Mouse (Mus musculus) splenic B cell, adult 2 months (primary cell): Measurements from ENCODE around the gene Stra6.

Source experiments
- DNase-seq: peaks from one replicate; pipeline ENCODE4 v3.0.0-alpha.2; 2011; ENCODE audit warnings: low read depth, low spot score
- H3K27me3 ChIP-seq: 2 replicates; pipeline ENCODE4 v1.6.1; 2012; ENCODE audit warnings: mild to moderate bottlenecking, low read length, moderate library complexity, mixed read lengths; ENCODE audit not compliant: control insufficient read depth, poor library complexity, insufficient read depth, severe bottlenecking
- H3K36me3 ChIP-seq: 2 replicates; pipeline ENCODE4 v1.6.1; 2012; ENCODE audit warnings: mild to moderate bottlenecking, low read length, moderate library complexity, mixed read lengths; ENCODE audit not compliant: control insufficient read depth, poor library complexity, insufficient read depth, severe bottlenecking

Gene Stra6

GRCm38 (mm10) chr9:58144664-58145063 lies 81.1 kb downstream of the Stra6 start:
- Histone ChIP-seq H3K27me3 (no peaks in the 10 kb centered on the region), H3K36me3 (no peaks in the 10 kb centered on the region)
- no peak for DNase-seq

- no peaks in the 10 kb centered on the region for H3K27me3 ChIP-seq
- H3K36me3 ChIP-seq: no peaks in the 10 kb centered on the region
- no peak for DNase-seq
Measured at GRCm38 (mm10) chr9:58145417-58145816, 81.8 kb downstream of the Stra6 start.

- Histone ChIP-seq H3K36me3 (no peaks in the 10 kb centered on the region), H3K27me3 (no peaks in the 10 kb centered on the region)
- no peak for DNase-seq
Measured at GRCm38 (mm10) chr9:58148806-58149205, 85.2 kb downstream of the Stra6 start.

- DNase-seq: no peak
- no peaks in the 10 kb centered on the region for H3K36me3 ChIP-seq
- H3K27me3 ChIP-seq: no peaks in the 10 kb centered on the region
Measured at GRCm38 (mm10) chr9:58150733-58151361, 87.3 kb downstream of the Stra6 start.

- Histone ChIP-seq H3K36me3 (no peaks in the 10 kb centered on the region), H3K27me3 (no peaks in the 10 kb centered on the region)
- DNase-seq: no peak
Measured at GRCm38 (mm10) chr9:58153095-58153494, 89.5 kb downstream of the Stra6 start.

- Histone ChIP-seq H3K36me3 (no peaks in the 10 kb centered on the region), H3K27me3 (no peaks in the 10 kb centered on the region)
- no peak for DNase-seq
Measured at GRCm38 (mm10) chr9:58155366-58155765, 91.8 kb downstream of the Stra6 start.

GRCm38 (mm10) chr9:58156819-58157560 lies 93.4 kb downstream of the Stra6 start:
- H3K36me3 ChIP-seq: no peaks in the 10 kb centered on the region
- DNase-seq: no peak
- H3K27me3 ChIP-seq: no peaks in the 10 kb centered on the region

- no peaks in the 10 kb centered on the region for H3K27me3 ChIP-seq
- DNase-seq: no peak
- H3K36me3 ChIP-seq: no peaks in the 10 kb centered on the region
Measured at GRCm38 (mm10) chr9:58157838-58158237, 94.2 kb downstream of the Stra6 start.

- Histone ChIP-seq H3K36me3 (no peaks in the 10 kb centered on the region), H3K27me3 (no peaks in the 10 kb centered on the region; the same call in 1 of the 2 replicates)
- no peak for DNase-seq
Measured at GRCm38 (mm10) chr9:58158541-58159311, 95.1 kb downstream of the Stra6 start.

GRCm38 (mm10) chr9:58159855-58160254 lies 96.3 kb downstream of the Stra6 start:
- no peak for DNase-seq
- no peaks in the 10 kb centered on the region; the same call in 1 of the 2 replicates for H3K27me3 ChIP-seq
- H3K36me3 ChIP-seq: no peaks in the 10 kb centered on the region

- peak; percentile 40 for DNase-seq
- Histone ChIP-seq H3K27me3 (no peaks in the 10 kb centered on the region; the same call in 1 of the 2 replicates), H3K36me3 (no peaks in the 10 kb centered on the region)
Measured at GRCm38 (mm10) chr9:58160315-58160714, 96.7 kb downstream of the Stra6 start.

GRCm38 (mm10) chr9:58162173-58162572 lies 98.6 kb downstream of the Stra6 start:
- Histone ChIP-seq H3K27me3 (no peaks in the 10 kb centered on the region; the same call in 1 of the 2 replicates), H3K36me3 (no peaks in the 10 kb centered on the region)
- DNase-seq: no peak

GRCm38 (mm10) chr9:58163146-58163545 lies 99.6 kb downstream of the Stra6 start:
- no peaks in the 10 kb centered on the region for H3K36me3 ChIP-seq
- no peak for DNase-seq

GRCm38 (mm10) chr9:58165779-58166178 lies 102.2 kb downstream of the Stra6 start:
- no peaks in the 10 kb centered on the region for H3K36me3 ChIP-seq
- DNase-seq: no peak
- H3K27me3 ChIP-seq: no peaks in the 10 kb centered on the region; the same call in 1 of the 2 replicates

More at GRCm38 (mm10) chr9:58163146-58163545, 99.6 kb downstream of the Stra6 start:
- H3K27me3 ChIP-seq: no peaks in the 10 kb centered on the region; the same call in 1 of the 2 replicates

- Histone ChIP-seq H3K27me3 (no peaks in the 10 kb centered on the region), H3K36me3 (no peaks in the 10 kb centered on the region)
- no peak for DNase-seq
Measured at GRCm38 (mm10) chr9:58168880-58169279, 105.3 kb downstream of the Stra6 start.
